Mouse (Mus musculus) heart, embryonic 10.5 days (tissue): ENCODE measurements around the gene Tgm6. TPM values are rescaled to one million over a fixed set of nuclear protein-coding genes. Genes with fewer than 3 reads are reported as not detected.

Experiments used
- DNase-seq: peaks from one replicate; pipeline ENCODE4 v3.0.0-alpha.2; 2017; ENCODE audit warnings: low spot score
- H3K27ac ChIP-seq: fragments of 300-500 bp; sonication (generic); 2 replicates; pipeline ENCODE4 v1.5.1; 2016; ENCODE audit warnings: mild to moderate bottlenecking
- H3K27me3 ChIP-seq: fragments of 300-500 bp; sonication (generic); 2 replicates; pipeline ENCODE4 v1.6.1; 2016; ENCODE audit warnings: mild to moderate bottlenecking; ENCODE audit not compliant: poor library complexity, insufficient read depth, severe bottlenecking
- H3K36me3 ChIP-seq: fragments of 300-500 bp; sonication (generic); 2 replicates; pipeline ENCODE4 v1.6.1; 2016; ENCODE audit warnings: mild to moderate bottlenecking, moderate library complexity
- H3K4me1 ChIP-seq: fragments of 300-500 bp; sonication (generic); 2 replicates; pipeline ENCODE4 v1.6.1; 2016; ENCODE audit warnings: mild to moderate bottlenecking
- H3K4me3 ChIP-seq: fragments of 300-500 bp; sonication (generic); 2 replicates; pipeline ENCODE4 v1.5.1; 2016; ENCODE audit warnings: mild to moderate bottlenecking, moderate library complexity
- H3K9me3 ChIP-seq: fragments of 300-500 bp; sonication (generic); 2 replicates; pipeline ENCODE4 v1.6.1; 2016; ENCODE audit warnings: mild to moderate bottlenecking, moderate library complexity
- WGBS: fragments of 180-500 bp; shearing (Covaris S2); methylation state at CpG from one replicate; pipeline ENCODE4 v1.1.7; 2016; 5-methylcytosine and 5-hydroxymethylcytosine counted together
- polyA plus RNA-seq: library from polyadenylated mRNA; unstranded; fragments of >200 nt; fragmentation: Nextera tagmentation; extraction: Ambion mirVana; gene quantifications from 2 replicates; pipeline ENCODE4 v1.2.1, GENCODE M21; 2016

The Tgm6 gene
- polyA plus RNA-seq, 1 experiment from 2014 or later = not detected

GRCm38 (mm10) chr2:130194894-130195293 is 82.7 kb downstream of the Tgm6 start, which contains the start of gene Tmc2:
Gene Tmc2 (plus strand): TSS chr2:130195194.
- WGBS = 89% methylated on average over 16 of the region's 16 CpGs
- no peak for DNase-seq

GRCm38 (mm10) chr2:130200961-130201360 is 88.7 kb downstream of the Tgm6 start:
- H3K27ac ChIP-seq = no peak overlapping the region
- H3K4me1 ChIP-seq = no peaks in the 10 kb centered on the region
- H3K36me3 ChIP-seq = no peaks in the 10 kb centered on the region
- H3K4me3 ChIP-seq = no peak overlapping the region
- DNase-seq = peak; percentile 11
- no peaks in the 10 kb centered on the region for H3K27me3 ChIP-seq
- 83% methylated on average over 5 of the region's 5 CpGs for WGBS
- H3K9me3 ChIP-seq = no peaks in the 10 kb centered on the region

More at GRCm38 (mm10) chr2:130194894-130195293, 82.7 kb downstream of the Tgm6 start, which contains the start of gene Tmc2:
- no peaks in the 10 kb centered on the region for H3K9me3 ChIP-seq
- no peak within 1 kb of the TSS for H3K4me3 ChIP-seq
- no peaks in the 10 kb centered on the region for H3K27me3 ChIP-seq
- H3K4me1 ChIP-seq = no peaks in the 10 kb centered on the region
- H3K27ac ChIP-seq = no peak within 1 kb of the TSS
- H3K36me3 ChIP-seq = no peaks in the 10 kb centered on the region

Other genes starting within 250 kb of the Tgm6 start
- gene Tgm3, start 100.1 kb upstream of the Tgm6 start, polyA plus RNA-seq = not detected in 2 replicates
- gene Snrpb, start 67.0 kb downstream of the Tgm6 start, polyA plus RNA-seq = 589 and 704 TPM in 2 replicates
- not detected in 2 replicates for gene Tmc2, start 82.8 kb downstream of the Tgm6 start, polyA plus RNA-seq
- 258 and 379 TPM in 2 replicates for gene Nop56, start 162.0 kb downstream of the Tgm6 start, polyA plus RNA-seq
- 198 and 238 TPM in 2 replicates for gene Idh3b, start 172.1 kb downstream of the Tgm6 start, polyA plus RNA-seq
- 0.42 and 1.1 TPM in 2 replicates for gene Ebf4, start 182.8 kb downstream of the Tgm6 start, polyA plus RNA-seq